Mouse (Mus musculus) gonadal fat pad, adult 2 months (tissue): ENCODE data around the gene Plgrkt. TPM values are rescaled to one million over a fixed set of nuclear protein-coding genes. Genes with fewer than 3 reads are reported as not detected.

Experiments used
- DNase-seq: peaks from one replicate; pipeline ENCODE4 v3.0.0-alpha.2; 2012; ENCODE audit warnings: low read depth
- polyA plus RNA-seq: library from polyadenylated mRNA; depleted of rRNA; stranded (reverse); fragments of >200 nt; gene quantifications from 2 replicates; pipeline ENCODE4 v1.2.3, GENCODE M21; 2012

Gene Plgrkt
- polyA plus RNA-seq, 1 experiment, result 54.3 TPM

DNA sequence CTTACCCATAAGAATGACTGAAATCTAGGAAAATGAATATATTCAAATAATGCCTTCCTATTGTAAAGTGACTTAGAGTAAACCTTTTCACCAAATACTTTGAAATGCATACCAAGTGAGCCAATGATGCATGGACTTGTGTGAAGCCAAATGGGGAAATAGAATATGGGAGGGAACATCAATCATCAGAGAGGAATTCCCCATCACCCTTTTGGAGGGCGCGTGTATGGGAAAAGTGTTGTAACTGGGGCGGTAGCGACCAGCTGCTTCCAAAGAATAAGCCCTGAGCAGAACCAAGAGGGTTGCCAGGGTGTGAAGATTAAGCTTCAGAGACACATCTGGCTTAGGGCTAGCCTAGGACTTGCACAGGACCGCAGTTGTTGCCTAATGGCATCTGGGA is 16.2 kb upstream of the Plgrkt start:
- no peak for DNase-seq

DNA sequence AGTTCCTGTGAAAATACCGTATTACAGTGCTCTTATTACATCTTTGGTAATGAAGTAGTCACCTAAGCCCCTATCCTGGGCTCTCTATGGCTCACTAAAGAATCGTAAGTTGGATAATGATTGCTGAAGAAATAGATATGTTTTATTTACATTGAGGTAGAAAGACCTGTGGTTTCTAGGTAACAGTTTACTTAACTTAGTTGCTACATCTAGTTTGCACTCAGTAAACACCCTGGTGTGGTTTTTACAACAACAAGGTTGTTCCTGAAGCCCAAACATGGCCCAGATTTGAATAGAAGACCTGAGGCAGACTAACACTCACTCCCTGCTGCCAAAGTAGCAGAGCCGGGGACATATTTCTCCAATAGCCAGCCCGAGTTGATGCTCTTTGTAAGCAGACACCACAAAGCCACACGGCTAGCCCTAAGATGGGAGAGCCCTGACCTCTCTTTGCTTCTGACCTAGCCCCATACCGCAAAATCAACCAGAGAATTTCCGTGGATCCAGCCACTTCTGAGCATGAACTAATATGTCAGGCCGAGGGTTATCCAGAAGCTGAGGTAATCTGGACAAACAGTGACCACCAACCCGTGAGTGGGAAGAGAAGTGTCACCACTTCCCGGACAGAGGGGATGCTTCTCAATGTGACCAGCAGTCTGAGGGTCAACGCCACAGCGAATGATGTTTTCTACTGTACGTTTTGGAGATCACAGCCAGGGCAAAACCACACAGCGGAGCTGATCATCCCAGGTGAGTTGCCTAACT is 12.8 kb upstream of the Plgrkt start:
- DNase-seq, result no peak

DNA sequence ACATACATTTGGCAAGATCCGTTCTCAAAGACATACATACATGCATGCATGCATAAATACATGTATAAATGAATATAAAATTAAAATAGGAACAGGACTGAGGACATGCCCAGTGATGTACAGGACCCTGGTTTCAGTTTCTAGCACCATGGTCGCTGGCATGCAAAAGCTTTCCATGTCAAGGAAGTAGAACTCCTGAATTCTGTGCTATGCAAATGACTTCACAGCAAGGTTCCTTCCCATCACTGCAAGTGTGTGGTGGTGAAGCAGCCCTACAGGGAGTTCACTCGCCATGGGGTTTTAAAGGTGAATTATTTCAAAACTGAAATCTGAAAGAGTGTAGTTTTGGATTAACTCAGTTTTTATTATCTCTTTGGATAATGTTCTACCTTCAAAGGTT is 9.2 kb upstream of the Plgrkt start:
- DNase-seq, result no peak

DNA sequence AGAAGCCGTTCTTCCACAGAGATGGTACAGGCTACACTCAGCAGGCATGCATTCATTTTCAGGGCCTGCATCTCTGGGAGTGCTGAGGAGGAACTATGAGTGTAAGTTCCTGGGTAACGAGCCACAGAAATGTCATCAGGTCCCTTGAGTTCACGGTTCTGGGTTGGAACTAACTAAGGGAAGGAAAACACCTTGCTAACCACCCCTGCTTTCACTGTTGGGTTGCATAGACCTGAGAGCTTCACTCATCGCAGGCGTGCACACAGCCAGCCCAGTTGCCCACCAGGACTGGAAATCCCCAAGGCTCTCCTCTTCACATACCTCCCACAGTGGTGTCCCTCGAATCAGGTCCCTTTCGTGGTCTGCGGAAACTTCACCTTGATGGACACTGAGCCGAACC is 7.8 kb upstream of the Plgrkt start:
- DNase-seq, result no peak

DNA sequence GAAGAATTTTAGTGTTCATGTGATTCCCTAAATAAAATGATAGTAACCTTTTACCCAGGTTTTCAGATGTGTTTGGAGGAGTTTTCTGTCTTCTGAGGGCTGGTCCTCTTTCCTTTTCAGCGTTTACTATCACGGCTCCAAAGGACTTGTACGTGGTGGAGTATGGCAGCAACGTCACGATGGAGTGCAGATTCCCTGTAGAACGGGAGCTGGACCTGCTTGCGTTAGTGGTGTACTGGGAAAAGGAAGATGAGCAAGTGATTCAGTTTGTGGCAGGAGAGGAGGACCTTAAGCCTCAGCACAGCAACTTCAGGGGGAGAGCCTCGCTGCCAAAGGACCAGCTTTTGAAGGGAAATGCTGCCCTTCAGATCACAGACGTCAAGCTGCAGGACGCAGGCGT is 6.2 kb upstream of the Plgrkt start:
- DNase-seq, result no peak

DNA sequence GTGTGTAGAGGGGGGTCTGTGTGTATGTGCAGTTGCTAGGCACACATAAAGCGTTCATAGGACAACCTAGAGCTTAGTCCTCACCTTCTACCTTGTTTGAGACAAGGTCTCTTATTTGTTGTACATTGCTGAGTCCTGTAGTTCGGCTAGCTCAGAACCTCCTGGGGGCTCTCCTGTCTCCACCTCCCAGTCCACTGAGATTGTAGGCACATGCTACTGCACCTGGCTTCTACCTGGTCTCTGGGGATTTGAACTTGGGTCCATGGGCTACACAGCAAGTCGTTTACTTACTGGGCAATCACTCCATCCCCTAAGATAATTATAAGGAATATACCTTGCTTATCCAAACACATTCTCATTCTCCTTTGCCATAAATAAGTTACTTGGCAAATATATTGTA is 5.4 kb upstream of the Plgrkt start:
- no peak for DNase-seq

DNA sequence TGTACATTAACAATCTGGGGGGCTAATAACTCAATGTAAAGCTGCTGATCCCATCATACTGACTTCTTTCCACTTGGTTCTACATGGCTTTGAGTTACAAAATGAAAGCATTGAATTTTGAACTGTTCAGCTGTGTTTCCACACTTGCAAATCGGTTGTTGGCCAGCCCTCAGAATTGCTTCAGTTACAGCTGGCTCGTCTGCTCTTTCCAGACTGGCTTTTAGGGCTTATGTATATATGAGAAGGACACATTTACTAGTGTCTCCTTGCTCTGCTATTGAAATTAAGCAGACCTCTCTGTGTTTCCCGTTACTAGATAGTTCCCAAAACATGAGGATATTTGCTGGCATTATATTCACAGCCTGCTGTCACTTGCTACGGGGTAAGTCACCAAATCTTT is 4.9 kb upstream of the Plgrkt start:
- DNase-seq, result no peak

DNA sequence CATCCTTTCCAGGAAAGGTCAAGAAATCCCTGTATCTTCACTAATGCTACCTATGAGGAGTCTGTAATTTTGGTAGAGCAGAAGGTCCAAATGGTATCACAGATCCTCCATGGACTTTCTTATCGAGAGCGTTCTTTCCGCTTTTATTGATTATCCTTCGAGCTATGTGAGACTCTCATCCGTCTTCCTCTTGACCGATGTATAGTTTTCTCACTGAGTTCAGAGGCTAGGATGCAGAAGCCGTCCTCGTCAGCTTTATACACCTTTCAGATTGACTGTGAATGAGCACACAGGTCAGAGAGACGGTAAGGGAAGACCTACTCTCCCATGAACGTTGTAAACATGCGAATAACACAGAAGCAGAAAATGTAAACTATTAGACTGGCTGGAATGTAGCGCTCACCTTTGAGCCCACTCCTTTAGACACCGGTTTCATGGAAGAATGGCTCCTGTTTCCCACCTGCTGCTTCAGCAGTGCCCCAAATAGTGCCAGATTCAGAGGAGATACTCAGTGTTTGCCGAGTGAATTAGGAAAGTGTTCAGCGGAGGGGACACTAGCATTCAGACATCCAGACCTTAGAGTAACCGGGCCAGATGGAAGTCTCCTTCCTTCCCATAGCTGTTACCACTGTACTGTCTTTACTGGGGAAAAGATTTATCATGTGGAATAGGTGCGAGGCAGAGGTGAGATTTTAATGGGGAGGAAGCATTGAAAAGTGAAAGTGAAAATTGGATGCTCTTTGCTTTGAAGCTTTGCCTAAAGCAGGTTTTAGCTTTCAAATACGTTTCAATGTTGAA is 4.3 kb upstream of the Plgrkt start:
- no peak for DNase-seq

DNA sequence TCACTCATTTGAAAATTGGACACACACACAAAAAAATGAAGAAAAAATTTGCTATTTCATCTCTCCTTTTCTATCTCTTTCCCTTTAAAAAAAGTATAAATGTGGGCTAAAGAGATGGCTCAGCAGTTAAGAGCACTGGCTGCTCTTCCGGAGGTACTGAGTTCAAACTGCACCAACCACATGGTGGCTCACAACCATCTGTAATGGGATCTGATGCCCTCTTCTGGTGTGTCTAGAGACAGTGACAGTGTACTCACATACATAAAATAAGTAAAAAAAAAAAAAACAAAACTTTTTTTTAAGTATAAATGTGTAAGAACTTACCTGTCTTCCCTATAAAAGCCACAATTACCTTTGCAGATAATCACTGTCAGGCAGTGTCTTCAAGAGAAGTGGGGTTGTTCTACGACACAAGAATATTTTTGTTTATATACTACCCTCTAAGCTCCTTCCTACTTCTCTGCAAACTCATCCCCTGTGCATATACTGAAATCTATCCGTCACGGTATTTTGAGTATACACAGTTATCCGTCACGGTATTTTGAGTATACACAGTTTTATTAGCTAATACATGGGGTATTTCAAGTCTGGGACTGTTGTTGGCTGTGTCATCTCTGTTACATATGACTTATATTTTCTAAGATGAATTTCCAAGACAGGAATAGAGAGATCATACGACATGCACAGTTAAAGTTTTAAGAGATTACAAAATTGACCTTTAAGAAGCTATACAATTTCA is 3.5 kb upstream of the Plgrkt start:
- no peak for DNase-seq

DNA sequence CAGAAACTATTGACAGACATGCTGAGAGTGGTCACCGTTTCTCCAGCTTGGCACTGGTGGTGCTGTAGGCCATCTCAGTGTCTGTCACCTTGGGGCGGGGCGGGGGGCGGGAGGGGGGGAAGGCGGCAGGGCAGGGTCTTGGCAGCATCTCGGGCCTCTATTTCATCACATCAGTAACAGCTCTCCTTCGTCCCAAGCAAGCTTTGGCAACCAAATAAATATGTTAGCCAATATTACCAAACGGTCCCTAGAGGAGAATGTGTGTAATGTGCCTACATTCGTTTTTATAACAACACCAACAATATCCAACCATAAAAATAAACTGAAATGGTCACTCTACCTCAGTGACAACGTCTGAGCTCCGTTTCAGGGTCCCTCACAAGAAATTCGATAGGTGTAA is 2.9 kb upstream of the Plgrkt start:
- DNase-seq, result no peak

DNA sequence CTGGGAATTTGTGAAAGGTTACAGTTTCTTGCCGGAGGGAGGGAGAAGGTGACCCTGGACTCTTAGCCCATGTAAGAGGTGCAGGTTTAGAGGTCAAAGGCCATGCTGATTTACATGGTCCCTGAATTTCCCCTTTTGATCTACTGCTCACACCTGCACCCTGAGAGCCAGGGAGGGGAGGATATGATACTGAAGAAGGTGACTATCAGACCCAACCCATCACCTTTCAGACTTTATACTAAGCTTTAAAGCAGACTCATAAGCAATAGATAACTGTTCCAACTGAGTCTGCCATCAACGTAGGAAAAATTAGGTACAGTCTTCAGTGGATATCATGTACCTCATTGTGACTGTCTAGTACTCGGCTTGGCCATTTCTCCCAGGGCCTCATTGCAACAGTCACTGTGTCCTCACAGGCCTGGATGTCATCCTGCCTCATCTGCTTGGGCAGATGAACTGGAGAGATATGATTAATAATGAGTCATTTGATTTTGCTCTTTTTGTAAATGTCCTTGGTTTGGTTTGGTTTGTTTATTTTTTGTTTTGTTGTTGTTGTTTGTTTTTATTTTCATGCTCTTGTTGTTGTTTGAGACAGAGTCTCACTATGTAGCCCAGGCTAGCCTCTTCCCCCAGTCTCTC is 1.6 kb upstream of the Plgrkt start:
- DNase-seq, result no peak

DNA sequence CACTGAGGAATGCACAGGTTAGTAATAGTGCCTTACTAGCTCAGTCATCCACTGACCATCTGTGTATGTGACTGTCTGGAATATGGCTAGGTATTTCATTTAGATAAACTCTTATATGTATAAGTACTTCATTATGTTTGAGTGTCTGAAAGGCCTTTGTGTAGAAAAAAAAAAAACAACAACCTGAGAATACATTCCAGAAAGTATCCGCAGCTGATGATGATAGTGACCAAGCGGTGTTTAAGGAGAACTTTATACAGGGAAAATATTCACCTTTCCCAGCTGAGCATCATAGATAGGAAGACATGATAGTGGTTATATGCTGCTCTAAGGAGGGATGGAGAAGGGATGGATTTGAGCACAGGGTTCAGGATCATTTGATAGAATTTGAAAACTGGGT is 851 bp upstream of the Plgrkt start:
- DNase-seq, result no peak

DNA sequence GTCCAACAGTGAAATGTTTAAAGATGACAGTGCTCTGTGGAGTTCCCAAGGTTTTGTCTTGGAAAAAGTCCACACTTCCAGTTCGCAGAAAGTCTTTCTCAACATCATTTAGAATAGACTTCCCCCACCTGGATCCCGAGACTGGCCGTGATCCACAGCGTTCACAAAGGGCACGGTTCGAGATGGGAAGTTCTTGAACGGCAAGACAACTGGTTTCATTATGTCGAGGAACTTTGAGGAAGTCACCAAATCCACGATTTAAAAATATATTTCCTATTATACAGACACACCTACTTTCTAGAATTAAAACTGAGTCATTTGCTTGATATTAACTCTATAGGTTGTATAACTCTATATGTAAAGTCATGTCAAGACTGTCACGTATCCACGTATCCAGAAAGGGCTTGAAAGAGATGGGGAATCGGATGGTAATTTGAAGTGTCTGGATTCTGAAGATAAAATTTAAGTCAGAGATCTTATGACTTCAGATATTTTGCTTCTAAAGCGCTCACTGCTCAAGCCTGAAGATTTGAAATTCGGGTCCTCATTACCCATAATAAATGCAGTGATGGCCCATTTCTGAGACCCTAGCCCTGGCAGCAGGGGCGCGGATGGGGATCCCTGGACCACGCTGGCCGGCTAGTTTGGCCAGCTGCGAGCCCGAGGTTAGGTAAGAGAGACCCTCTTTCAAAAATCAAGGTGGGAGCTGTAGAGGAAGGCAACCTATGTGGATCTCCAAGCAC is 793 bp downstream of the Plgrkt start:
- no peak for DNase-seq

DNA sequence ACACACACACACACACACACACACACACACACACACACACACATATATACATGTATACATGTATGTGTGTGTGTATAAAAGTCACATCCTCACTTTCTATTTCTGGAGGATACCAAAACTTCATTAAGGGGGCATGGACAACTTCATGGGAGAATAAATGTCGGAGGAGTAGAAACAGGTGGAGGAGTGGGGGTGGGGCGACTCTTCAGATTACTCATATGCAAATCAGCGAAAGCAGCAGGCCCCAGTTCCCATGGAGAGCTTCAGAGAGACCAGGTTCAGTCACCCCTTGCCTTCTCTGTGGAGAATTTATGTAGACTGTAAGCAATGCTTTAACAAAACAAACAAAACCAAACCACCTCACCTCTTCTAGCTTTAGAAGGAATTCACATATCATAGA is 2.1 kb downstream of the Plgrkt start:
- DNase-seq, result no peak

DNA sequence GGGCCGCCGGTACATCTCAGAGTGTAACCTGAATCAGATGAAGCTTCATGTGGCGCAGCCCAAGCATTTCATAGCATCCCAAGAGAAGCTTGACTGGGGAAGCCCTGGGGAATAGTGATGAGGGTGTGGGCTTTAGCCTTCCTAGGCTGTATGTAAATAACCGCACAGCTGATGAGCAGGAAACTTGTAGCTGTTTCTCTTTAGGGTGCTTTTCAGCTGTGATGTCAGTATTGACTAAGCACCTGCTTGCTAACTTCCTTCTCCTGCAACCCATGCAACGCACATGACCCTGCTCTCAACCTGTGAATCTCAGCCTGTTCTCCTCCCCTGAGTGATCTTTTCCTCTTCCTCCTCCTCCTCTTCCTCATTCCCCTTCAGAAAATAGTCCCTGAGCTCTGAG is 3.1 kb downstream of the Plgrkt start:
- DNase-seq, result no peak

DNA sequence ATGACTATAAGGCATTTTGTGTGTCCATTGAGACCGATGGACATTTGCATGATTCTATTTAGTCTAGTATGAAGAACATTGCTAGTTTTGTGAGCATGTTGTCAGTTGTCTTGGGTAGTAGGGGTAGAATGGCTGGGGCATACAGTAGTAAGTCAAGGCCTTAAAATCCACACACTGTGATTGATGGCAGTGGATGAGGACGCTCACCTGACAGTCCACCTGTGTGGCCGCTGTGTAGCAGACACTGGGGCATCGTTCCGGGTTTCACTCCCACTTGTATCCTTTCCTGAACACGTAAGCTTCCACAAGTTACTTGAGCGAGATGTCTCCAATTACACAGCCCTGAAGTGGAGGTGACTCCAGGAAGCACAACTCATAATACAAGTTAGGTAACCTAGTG is 3.6 kb downstream of the Plgrkt start:
- no peak for DNase-seq

DNA sequence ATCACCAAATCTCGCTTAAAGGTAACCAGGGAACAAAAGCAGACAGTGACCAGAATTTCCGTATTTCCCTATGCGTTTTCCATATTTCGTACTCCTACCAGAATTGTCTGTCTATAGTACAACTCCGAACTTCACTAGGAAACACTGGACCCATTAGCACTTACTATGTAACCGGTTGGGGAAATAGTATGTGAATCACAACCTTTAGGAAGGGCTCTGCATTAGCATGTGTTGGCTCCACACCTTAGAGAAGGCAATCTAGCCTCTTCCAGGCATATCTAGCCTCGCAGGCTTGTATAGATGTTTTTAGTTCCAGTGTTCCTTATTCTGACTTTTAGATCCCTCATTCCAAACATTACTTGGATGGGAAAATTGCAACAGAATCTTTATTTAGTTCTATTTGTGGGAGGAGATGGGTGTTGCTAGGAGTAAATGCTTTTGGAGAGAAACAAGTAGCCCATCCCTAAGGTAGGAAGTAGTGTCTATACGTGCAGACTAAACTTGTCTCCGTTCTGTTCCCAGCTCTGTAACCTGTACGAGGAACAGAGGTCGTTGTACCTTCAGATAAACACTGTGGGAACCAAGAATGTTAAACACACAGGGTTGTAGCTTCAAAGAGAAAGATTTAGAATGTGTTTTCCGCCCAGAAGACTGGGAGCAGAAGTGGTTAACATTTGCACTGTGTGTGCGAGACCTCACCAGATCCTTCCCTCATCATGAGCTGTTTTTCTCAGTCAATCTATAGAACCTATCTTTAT is 4.8 kb downstream of the Plgrkt start:
- DNase-seq, result no peak

DNA sequence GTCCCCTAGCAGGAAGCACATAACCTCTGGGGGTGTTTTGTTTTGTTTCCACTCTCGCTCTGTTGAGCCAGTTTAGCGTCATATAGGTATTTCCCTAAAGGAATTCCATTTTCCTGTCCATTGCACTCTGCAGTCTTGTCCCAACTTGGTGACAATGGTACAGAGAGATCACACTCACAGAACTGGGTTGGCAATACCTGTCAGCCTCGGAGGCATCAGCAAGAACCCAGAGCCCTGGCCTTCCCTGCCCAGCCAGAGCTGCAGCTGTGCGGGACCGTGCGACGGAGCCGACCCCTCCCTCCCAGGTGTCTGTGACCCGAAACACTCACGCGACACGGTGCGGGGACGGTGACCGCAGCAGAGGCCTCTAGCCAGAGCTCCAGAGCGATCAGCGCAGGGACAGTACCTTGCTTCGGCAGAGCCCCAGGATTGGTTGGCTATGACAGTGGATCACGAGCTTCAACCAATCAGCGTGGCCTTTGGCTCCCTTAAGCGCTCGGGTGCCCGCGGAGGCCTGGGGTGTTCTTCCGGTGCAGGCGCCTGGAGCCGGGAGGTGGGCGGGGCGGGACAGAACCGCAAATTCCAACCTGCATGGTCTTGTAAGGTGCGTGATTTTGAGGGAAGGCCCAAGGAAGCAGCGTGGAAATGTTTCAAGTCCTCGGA is 5.6 kb downstream of the Plgrkt start:
- no peak for DNase-seq

DNA sequence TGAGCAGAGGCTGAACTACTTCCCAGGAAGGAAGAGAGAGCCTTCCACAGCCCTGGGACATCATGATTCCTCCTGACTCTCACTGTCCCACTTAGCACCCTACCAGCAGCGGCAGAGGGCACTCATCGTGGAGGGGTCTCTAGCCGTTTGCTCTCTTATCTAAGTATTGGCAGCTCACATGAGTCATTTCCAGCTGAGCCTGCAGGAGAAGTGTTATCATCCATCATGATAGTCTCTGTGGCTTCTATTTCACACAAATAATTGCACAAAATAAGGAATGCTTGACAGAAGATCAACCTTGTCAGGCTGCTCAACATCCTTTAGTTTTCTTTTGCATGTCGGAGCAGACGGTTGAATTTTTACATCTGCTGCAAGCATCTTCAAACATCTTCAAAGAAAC is 6.9 kb downstream of the Plgrkt start:
- no peak for DNase-seq

DNA sequence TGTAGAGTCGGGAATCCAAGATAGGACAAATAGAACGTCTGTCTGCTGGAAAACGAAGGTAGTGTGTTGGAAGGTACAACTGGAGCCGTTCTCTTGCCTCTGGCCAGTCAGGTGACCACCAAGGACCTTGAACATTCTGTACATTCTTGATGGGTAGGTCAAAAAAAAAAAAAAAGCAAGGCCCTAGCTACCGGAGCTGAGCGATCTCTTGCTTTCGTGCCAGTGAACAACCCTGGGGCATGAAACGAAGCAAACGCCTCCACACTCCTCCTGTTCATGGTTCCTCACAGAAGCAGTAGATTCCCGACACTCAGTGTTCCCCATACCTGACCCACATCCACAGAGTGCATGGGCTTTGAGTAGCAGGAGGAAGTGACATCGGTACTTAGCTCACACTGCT is 10.9 kb downstream of the Plgrkt start:
- no peak for DNase-seq
